Mouse (Mus musculus) myocyte (in vitro differentiated cells): ENCODE measurements around the gene Adra2b.

Experiments
- E2F4 ChIP-seq: IDR thresholded peaks from one replicate; pipeline ENCODE4 v1.6.1; 2011; ENCODE audit warnings: mild to moderate bottlenecking, control low read depth, moderate library complexity; ENCODE audit not compliant: insufficient read depth
- MAX ChIP-seq: IDR thresholded peaks from one replicate; pipeline ENCODE4 v1.6.1; 2011; ENCODE audit warnings: low read depth, mild to moderate bottlenecking, control low read depth
- TCF3 ChIP-seq: IDR thresholded peaks from one replicate; pipeline ENCODE4 v1.6.1; 2011; ENCODE audit warnings: low read depth, control low read depth; ENCODE audit not compliant: insufficient read length

DNA sequence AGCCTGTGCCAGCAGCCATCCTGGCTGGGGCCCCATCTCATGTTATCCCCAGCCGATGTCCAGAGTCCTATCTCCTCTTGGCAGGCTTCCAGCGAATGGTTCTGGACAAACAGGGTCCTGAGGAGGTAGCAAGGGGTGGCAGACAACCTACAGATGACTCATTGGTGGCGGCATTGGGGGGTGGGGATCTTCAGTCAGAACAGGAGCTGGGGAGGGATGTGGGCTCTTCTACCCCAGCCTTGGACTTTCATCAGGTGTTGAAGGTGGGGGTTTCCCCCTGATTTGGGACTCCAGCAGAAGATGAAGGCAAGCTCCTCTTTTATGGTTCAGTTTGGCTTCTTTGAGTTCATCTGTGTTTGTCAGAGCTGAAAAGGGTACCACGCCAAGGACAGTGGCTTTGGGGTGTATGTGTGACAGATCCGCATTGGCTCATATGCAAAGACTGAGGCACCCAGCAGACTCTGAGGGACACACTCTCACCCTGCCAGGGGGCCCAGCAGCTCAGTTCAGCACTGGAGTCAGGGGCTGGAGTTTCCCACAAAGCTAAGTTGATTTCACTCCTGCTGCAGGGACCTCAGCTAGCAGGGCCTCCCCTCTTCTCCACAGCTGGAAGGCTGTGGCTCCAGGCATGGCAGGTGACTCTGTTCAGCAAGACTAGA, 28.9 kb upstream of the Adra2b start:
- TF ChIP-seq TCF3 (no peak), MAX (no peak), E2F4 (no peak)
